Mouse (Mus musculus) cerebellum, adult 18-20 months (tissue): ENCODE data around the gene Psme2b.
"Not testable (repeated sequence)": the region's sequence is repeated elsewhere in the genome, so short reads cannot be mapped to it uniquely, and the experiment has no call there.

ENCODE experiments used
- DNase-seq, 2 experiments: peaks; one replicate each; pipeline ENCODE4 v3.0.0; 2021

The Psme2b gene

GRCm38 (mm10) chr11:48900654-48901566, 45.1 kb downstream of the Psme2b start:
- not testable (repeated sequence) for DNase-seq

GRCm38 (mm10) chr11:48898812-48899431, 47.1 kb downstream of the Psme2b start:
- no peak for DNase-seq
